Mouse (Mus musculus): ENCODE results near the gene Eif3j1. TPM values are rescaled to one million over a fixed set of nuclear protein-coding genes. Genes with fewer than 3 reads are reported as not detected.

Gene Eif3j1
- polyA plus RNA-seq, 1 experiment from 2014 or later, result 10.4 TPM

Small RNA genes within 50 kb of the gene (microRNA-seq; reads per million reads assigned to microRNA genes)
- not detected for gene Gm47314

Other genes starting within 250 kb of the Eif3j1 start
- 28.1 and 31.9 TPM in 2 replicates for gene Frmd5, start 221.5 kb upstream of the Eif3j1 start, polyA plus RNA-seq (2015; fragmentation: Nextera tagmentation; extraction: Ambion mirVana)
- 30.1 and 32.0 TPM in 2 replicates for gene Casc4, start 161.6 kb upstream of the Eif3j1 start, polyA plus RNA-seq (2015; fragmentation: Nextera tagmentation; extraction: Ambion mirVana)
- gene Ctdspl2, start 72.5 kb upstream of the Eif3j1 start, polyA plus RNA-seq (2015; fragmentation: Nextera tagmentation; extraction: Ambion mirVana), result 30.9 and 35.2 TPM in 2 replicates
- 0.53 and 0.85 TPM in 2 replicates for gene Mageb3, start 72.5 kb upstream of the Eif3j1 start, polyA plus RNA-seq (2015; fragmentation: Nextera tagmentation; extraction: Ambion mirVana)
- gene Spg11, start 89.8 kb downstream of the Eif3j1 start, polyA plus RNA-seq (2015; fragmentation: Nextera tagmentation; extraction: Ambion mirVana), result 6.4 and 6.8 TPM in 2 replicates
- gene B2m, start 119.1 kb downstream of the Eif3j1 start, polyA plus RNA-seq (2015; fragmentation: Nextera tagmentation; extraction: Ambion mirVana), result 141 and 142 TPM in 2 replicates
- not detected in 2 replicates for gene Trim69, start 132.2 kb downstream of the Eif3j1 start, polyA plus RNA-seq (2015; fragmentation: Nextera tagmentation; extraction: Ambion mirVana)
- gene Patl2, start 157.6 kb downstream of the Eif3j1 start, polyA plus RNA-seq (2015; fragmentation: Nextera tagmentation; extraction: Ambion mirVana), result not detected in 2 replicates
- not detected in 2 replicates for gene Terb2, start 157.7 kb downstream of the Eif3j1 start, polyA plus RNA-seq (2015; fragmentation: Nextera tagmentation; extraction: Ambion mirVana)
- 19.3 and 19.6 TPM in 2 replicates for gene Sord, start 206.2 kb downstream of the Eif3j1 start, polyA plus RNA-seq (2015; fragmentation: Nextera tagmentation; extraction: Ambion mirVana)